Mouse (Mus musculus): ENCODE data around the gene Pik3ca. TPM values are rescaled to one million over a fixed set of nuclear protein-coding genes. Genes with fewer than 3 reads are reported as not detected.

Pik3ca gene
- total RNA-seq, 2 experiments from 2014 or later = 46.5 to 52.0 TPM

DNA sequence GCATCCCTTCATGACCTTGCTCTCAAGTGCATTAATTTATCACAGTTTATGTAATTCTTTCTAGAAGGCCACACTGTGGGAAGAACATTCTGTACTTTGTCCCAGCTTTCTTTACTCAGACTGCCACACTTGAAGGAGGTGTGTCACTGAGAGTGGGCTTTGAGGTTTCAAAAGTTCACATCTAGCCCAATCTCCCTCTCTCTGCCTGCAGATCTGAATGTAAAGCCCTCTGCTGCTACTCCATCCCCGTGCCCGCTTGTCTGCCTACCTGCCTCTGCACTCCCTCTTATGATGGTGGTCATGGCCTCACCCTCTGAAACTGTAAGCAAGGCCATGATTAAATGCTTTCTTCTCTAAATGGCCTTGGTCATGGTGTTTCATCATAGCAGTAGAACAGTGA, 102.9 kb downstream of the Pik3ca start:
- no peak for DNase-seq

DNA sequence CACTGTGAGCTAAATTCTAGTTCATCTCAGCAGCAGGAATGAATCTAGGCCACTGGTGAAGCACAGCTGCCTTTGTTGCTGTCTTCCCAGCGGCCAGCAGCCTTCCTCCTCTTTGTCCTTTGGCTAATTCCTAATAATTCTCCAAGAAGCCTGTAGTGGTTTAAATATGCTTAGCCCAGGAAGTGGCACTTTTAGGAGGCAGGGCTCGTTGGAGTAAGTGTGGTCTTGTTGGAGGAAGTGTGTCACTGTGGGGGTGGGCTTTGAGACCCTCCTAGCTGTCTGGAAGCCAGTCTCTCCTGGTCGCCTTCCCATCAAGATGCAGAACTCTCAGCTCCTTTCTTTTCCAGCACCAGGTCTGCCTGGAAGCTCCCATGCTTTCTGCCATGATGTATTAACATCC, 108.4 kb downstream of the Pik3ca start:
- no peak for DNase-seq

DNA sequence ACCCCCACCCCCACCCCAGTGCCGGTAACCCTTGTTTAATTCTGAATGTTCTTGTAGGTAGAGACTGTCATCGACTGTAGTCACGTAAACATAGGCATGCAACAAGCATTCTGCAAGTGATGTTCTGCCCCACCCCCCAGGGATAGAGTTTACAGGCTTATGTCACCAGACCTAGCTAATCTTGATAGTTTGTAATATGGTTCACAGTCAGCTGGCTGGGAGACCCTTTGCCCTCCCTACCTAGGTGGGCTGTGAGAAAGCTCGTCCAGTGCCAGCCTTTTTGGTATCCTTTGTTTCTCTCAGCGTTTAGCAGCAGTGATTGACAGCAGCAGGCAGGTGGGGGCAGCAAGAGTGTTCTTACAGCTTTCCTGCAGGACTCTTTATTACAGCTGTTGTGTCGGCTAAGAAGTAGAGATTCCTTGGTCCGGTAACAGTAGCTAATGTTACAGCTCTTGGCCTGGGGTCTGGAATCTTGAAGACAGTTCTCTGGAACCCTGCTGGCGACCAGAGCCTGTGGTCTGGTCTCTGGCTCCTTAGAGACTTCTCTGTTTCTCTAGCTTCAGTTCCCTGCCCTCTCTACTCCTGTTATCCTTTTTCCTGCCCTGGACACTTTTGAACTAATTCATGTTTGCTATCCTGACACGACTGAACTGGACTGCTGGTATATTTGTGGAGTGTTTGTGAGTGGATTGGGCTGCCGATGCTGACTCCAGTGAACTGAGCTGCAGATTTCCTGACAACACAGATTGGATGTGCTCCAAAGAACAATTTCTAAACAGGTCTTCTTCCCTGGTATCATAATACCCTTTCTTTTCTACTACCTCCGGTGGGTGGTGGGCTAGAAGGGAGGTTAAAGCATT, 109.1 kb downstream of the Pik3ca start:
- no peak for DNase-seq

DNA sequence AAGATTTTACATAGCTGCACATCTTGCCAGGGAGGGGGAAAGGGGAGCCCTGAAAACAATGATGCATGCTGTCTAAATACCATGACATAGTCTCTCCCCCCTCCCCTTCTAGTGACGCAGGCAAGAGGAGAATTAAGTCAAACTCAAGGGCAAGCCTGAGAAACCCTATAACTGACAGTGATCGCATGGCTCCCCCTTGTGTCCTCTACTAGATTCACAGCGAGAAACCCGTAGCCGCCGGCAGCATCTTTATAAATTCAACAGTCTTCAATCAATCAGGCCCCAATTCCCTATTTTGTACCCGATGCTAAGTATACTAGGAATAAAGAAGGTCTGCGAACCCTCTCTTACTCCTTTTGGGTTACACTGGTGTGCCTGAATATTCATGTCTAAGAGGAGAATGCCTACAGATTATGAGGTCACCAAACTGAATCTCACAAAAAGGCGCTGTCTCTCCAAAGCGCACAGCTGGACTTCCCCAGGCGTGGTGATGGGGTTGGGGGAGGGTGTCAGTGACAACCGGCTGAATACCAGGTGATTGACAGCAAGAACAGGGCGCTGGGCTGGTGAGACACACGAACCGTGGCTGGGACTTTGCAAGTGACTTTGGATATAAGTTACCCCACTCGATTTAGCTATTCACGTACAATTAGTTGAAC, 111.3 kb downstream of the Pik3ca start:
- peak; percentile 55 for DNase-seq

DNA sequence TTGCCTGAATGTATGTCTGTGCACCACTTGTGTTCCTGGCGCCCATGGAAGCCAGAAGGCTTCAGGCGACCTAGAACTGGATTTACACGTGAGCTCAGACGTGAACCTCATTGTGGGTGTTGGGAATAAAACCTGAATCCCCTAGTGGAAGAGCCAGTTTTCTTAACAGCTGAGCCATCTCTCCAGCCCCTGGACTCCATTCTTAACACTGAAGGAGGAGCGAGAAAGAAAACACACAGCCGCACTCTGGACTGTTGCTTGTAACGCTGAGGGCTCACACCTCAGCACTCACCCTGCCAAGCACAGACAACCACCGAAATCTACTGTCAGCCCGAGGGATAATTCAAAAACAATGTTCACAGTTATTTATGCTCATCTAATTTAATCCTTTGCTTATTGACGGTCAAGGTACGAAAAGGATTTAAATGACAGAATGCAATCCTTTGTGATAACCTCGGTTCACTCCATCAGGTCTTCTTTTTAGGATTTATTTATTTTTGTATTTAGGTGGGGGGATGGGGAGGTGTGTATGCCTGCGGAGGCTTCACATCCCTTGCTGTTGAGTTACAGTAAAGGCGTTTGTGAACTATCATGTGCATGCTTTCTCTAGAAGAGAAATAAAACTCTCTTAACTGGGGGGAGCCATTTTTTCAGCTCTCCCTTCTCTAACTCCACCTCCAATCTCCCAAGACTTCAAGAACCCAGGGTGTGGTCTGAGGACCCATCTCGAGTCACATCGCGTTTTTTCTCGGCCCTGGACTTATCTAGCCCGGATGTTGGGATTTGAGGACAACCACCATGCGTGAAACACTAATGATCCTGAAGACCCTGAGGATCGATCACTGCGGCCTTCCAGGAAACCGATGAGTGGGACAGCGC, 112.3 kb downstream of the Pik3ca start, which contains the start of gene Zfp639:
Zfp639 (plus strand) TSS at position 764 of the 879 bp plus-strand sequence.
- DNase-seq = no peak

DNA sequence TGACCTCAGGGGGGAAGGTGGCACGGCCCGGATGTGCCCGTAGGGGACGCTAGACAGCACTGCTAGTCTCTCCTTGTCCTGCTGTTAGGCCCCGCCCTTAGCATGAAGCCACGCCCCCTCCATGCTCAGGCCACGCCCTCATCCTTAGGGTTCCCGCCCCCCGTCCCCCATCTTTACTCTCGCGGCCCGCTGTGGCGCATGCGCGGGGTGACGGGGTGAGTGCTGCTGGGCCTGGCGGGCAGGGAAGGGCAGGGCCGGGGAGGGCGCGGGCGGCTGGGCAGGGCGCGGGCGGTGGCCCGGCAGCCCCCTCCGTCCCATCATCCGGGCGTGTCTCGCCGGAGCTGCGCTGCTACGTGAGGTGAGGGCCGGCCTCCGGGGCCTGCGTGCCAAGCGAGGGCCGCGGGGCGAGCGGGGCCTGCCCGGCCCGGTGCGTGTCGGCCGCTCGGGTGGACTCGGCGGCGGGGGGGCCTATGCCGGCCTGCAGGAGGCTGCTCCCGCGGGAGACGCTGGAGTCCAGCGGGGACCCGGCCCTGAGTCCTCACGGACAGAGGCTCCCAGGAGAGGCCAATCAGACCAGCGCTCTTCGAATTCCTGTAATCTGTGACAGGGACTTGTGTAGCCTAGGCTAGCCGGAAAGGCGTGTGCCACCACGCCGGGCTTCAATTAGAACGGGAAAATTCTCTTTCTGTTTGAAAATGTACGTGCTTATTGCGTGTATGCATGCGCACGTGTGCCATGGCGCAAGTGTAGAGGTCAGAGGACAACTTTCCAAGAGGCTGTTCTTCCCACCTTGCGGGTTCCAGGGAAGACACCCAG, 113.1 kb downstream of the Pik3ca start:
- DNase-seq = peak; percentile 98

DNA sequence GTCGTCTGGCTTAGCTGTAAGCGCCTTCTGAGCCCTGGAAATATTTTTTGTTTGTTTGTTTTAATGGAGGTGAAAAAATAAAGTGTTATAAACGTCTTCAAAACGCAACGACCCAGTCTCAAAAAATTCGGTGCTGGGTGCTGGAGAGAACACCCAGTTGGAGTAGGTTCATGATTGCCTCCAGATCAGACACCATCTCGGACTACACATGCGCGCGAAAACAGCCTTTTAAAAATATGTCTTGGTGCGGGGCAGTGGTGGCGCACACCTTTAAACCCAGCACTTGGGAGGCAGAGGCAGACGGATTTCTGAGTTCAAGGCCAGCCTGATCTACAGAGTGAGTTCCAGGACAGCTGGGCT, 113.7 kb downstream of the Pik3ca start:
- DNase-seq = no peak

DNA sequence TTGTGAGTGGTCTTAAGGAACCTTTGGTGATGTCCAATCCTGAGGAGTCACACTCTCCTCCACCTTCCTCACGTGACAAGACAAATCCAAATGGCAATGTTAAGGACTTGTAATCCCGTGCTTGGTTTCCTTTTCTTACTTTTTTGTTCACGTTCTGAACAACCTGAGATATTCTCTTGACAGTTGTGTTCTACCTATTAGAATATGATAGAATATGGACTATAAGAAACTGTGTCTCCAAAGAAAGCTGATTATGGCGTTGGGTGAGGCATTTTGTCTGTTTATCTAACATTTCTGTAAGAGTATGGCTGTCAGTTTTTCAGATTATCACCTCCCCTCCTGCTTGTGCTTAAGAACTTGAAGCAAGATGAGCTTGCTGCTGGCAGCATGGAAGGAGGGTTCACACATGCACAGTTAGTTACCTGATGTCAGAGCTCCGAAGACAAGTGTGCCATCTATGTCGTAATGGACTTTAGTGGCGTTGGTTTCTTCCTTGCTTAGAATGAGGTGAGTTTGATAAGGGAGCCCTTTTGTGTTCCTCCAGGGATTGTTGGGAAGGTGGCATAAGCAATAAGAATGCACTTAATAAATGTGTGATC, 115.3 kb downstream of the Pik3ca start:
- DNase-seq = no peak

DNA sequence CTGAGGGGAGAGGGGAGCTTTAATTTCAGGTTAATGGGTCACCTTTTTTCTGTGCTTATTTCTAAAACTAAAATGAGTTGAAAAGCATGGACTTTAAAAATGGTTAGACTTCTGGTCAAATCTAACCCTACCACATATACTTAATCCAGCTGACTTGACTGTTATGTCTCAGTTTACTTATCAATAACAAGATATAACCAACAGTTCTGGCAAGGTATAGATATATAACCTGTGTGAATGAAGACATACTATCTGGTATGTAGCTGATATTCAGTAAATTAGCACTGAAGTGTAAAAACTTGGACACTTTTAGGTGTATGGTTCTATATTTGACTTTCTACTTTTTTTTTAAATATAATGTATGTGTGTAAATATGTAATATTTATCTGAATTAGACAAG, 116.1 kb downstream of the Pik3ca start:
- DNase-seq = no peak

Other genes with a start within 250 kb of the Pik3ca start
- 10 to 100 TPM; 11.2 to 13.2 TPM for gene Zmat3, start 31.7 kb upstream of the Pik3ca start, total RNA-seq (2021)
- gene Kcnmb3, start 94.6 kb downstream of the Pik3ca start, total RNA-seq (2021) = under 1 TPM in 1 of 2 experiments, not detected in 1; 0.25 TPM
- 10 to 100 TPM; 22.8 to 27.1 TPM for gene Zfp639, start 112.6 kb downstream of the Pik3ca start, total RNA-seq (2021)
- gene Mfn1, start 131.8 kb downstream of the Pik3ca start, total RNA-seq (2021) = 100 to 1,000 TPM in 1 of 2 experiments, 10 to 100 TPM in 1; 99.2 to 103 TPM
- 10 to 100 TPM; 26.5 to 30.2 TPM for gene Gnb4, start 218.9 kb downstream of the Pik3ca start, total RNA-seq (2021)

Data from gastrocnemius, postnatal 10 days (tissue).